Mouse (Mus musculus): ENCODE results near the gene Bnipl.
"Not testable (repeated sequence)": the region's sequence is repeated elsewhere in the genome, so short reads cannot be mapped to it uniquely, and the experiment has no call there.

The Bnipl gene

GRCm38 (mm10) chr3:95212889-95213608 is 37.9 kb downstream of the Bnipl start:
- not testable (repeated sequence) for DNase-seq (ENCODE audit: low spot score)

DNA sequence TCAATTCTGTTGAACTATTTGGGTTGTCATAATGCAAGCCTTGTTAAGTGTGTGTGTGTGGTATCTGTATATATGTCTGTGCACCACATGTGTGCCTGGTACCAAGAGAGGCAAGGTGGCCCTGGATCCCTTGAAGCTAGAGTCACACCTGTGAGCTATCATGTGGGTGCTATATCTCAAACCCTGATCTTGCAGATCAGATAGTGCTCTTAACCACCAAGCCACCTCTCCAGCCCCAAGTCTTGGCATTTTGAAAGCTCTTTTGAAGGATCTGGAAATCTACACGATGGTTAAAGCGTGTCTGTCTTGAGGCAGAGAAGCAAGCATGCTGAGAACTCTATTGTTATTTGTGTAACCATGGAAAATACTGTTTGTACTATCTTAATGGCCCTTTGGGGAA is 40.4 kb downstream of the Bnipl start:
- no peak for DNase-seq (ENCODE audit: low spot score)

DNA sequence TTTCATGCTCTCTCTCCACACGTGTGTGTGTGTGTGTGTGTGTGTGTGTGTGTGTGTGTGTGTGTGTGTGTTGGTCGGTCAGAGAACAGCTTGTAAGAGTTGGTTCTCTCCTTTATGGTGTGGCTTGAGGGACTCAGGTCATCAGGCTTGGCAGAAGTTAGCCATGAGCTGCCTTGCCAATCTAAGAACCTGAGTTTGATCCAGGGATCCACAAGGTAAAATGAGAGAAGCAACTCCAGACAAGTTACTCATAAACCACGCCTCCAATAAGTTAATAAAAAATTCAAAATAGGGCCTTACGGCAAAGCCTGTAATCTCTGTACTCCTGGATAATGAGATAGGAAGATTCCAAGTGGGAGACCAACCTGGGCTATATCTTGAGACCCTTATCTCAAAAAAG is 42.7 kb downstream of the Bnipl start:
- DNase-seq (ENCODE audit: low spot score) = no peak

GRCm38 (mm10) chr3:95203880-95204279 is 47.1 kb downstream of the Bnipl start:
- no peak for DNase-seq (ENCODE audit: low spot score)

GRCm38 (mm10) chr3:95200562-95200961 is 50.4 kb downstream of the Bnipl start:
- DNase-seq (ENCODE audit: low spot score) = no peak

DNA sequence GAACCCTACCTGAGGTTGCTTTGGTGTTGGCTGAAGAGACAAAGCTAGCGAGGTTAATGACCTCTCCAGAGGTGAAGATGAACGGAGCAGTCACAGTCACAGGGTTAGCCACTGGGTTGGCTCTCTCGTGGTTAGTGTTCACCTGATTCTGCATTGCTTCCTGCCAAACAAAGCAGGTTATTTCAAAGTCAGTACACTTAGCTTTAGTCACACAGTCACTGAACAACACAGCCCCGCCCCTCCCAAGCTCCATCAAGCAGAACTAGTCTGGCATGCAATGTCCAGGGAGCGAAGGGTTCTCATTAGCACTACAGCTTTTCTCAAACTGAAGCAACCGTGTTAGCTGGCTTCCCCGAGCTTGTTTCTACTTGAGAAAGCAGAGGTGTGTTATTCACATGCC is 50.9 kb downstream of the Bnipl start:
- DNase-seq (ENCODE audit: low spot score) = no peak

GRCm38 (mm10) chr3:95199101-95199500 is 51.9 kb downstream of the Bnipl start:
- DNase-seq (ENCODE audit: low spot score) = no peak

GRCm38 (mm10) chr3:95195772-95196171 is 55.2 kb downstream of the Bnipl start:
- no peak for DNase-seq (ENCODE audit: low spot score)

DNA sequence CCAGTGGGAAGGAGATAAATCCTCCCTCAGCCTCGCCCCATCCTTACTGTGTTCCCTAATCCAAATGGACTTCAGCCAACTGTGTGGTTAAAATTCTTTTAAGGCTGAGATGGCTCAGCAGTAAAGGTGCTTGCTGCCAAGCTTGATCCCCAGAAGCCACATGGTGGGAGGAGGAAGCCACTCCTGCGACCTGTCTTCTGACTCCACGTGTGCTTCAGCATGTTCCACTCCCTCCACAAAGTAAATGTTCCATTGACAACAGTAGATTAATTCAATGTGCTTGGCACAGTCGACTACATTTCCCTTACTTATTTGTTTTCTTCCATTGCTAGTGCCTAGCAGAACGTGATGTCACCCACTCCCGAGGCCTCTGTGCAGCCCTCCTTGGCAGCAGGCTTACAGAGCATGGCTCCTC is 56.3 kb downstream of the Bnipl start:
- DNase-seq (ENCODE audit: low spot score) = no peak

Measured in ovary, postnatal 36 days (tissue).